Mouse (Mus musculus): ENCODE data around the gene Dip2c.

Gene Dip2c

DNA sequence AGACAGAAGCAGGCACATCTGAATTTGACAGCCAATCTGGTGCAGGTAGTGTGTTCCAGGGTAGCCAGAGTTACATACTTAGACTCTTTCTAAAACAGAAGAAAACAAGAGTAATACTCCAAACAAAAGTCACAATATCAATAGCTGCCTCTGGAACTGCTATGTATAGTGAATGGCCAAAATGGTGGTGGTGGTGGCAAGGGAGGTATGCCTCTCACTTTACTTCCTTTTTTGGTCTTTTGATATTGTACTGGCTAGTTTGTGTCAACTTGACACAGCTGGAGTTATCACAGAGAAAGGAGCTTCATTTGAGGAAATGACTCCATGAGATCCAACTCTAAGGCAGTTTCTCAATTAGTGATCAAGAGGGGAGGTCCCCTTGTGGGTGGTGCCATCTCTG lies 148.1 kb downstream of the Dip2c start:
- DNase-seq (ENCODE audit: low read depth): no peak

DNA sequence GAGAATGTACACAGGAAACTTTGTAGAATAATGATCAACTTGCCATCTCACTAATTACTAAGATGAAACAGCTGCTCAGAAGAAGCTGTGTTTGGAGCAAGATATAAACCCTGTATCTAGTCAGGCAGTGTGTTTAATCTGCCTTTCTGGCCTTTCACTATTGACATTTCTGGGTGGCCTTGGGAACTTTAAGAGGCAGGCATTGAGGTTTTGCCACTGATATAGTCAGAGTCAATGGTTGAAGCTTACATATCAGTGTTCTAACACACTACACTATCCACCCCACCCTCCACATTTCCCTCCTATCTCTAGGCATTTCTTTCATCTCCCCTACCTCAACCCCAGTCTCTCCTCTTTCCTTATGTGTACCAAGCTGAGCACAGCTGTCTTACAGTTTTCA lies 149.9 kb downstream of the Dip2c start:
- DNase-seq (ENCODE audit: low read depth): no peak

DNA sequence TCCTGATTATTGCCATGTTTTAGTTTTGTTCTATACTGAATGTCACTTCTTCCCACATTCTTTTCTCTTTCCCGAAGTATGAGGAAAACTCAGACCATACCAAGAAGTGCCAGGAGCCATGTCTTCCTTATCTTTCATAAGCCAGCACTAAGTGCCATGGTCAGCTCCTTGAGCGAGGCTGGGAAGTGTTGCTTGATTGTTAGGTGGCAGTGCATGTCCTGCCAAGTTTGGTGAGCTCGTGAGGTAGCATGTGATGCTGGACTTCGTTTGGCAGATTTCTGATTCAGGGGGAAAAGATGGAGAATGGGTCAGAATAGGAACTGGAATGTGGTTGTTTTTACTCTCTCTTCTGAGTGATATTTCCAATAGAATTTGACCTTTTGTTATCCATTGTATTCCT lies 150.5 kb downstream of the Dip2c start:
- no peak for DNase-seq (ENCODE audit: low read depth)

DNA sequence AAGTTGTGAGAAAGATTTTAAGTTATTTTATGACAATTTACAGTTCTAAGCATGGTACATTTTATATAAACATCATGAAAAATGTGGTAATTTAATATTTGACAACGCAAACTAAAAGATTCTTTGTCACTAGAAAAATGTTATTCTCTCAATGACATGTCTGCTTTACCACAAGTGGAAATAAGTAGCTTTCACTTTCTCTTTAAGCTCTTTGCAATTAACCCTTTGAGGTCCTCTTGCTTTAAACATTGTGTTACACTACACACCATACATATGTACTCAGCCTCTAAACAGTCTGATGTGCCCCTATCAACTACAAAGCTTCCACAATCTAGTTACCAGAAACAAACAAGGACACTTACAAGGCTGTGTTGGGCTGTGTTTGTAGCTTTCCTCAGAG lies 153.6 kb downstream of the Dip2c start:
- no peak for DNase-seq (ENCODE audit: low read depth)

DNA sequence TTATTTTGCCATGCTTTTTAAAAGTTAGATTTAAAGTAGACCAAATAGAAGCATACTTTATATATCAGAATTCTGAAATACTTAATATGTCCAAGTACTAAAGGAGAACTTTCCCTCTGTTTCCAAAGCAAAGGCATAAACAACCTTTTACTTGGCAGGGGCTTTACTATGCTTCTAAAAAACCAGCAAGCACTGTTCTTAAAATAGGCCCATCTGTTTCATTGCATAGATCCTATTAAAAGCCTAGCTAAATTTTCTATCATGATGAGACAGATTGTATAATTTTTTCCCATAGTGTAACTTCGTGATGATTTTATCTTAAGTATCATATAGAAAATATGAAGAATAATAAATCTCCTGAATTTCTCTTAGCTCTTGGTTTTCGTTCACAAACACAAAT lies 154.4 kb downstream of the Dip2c start:
- no peak for DNase-seq (ENCODE audit: low read depth)

DNA sequence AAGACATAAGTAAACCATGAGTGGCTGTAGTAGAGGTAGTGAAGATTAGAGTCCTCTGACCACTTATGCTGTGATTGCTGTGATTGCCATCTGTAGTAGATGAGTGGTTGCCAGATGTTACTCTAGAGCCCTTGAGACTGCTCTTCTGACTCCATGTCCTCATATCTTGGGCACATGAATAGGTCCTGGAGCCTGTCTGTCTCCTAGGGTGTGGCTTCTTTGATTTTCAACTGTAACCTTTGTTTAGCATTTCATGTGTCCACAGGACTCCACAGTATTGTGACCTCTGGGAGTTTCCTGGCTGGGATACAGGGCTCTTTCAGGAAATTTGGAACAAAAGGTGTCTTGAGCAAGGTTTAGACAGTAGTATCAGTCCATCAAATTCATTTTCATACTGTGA lies 155.1 kb downstream of the Dip2c start:
- no peak for DNase-seq (ENCODE audit: low read depth)

DNA sequence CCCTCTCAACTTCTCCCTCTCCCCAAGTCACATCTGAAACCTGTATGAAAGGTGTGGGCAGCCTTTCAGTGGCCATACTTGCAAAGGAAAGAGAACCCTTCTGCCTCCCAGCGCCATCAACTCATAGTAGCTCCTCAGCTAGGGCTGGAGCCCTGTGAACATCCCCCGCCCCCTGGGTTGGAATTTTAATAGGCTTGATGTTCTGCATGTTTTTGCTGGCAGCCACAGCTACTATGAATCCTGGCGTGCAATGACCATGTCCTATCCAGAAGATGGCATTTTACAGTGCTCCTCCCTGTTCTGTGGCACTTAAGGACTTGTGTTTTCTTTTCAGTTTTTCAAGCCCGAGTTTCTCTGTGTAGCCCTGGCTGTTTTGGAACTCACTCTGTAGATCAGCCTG lies 166.7 kb downstream of the Dip2c start:
- no peak for DNase-seq (ENCODE audit: low read depth)

DNA sequence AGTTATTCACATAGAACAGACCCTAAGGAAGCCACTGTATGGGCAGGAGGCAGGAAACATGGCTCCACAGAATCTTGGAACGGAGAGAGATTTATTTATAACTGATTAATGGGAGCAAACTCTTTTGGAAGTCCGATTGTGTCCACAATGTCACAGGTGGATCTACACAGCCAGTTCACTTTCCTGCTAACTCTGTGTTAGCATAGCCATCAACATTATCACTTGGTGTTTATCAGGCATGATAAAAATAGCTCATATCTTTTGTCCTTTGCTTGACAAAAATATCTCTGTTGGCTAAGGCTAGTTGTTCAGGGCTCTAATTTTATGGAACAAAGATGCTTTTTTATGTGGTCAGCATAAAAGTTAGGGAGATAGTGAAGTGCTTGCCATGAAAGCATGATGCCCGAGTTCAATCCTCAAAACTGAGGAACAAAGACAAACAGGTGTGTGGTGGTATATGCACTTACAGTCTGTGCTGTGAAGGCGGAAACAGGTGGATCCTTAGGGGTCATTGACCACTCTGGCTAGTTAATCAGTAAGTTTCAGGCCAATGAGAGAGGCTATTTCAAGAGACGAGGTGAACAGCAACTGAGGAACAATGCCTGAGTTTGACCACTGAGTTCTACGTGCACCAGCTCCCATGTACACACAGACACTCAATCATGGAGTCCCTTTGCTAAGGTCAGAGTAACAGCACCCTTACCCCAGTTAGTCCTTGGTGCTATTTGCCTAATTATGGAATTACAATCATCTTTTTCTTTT lies 169.4 kb downstream of the Dip2c start:
- no peak for DNase-seq (ENCODE audit: low read depth)

DNA sequence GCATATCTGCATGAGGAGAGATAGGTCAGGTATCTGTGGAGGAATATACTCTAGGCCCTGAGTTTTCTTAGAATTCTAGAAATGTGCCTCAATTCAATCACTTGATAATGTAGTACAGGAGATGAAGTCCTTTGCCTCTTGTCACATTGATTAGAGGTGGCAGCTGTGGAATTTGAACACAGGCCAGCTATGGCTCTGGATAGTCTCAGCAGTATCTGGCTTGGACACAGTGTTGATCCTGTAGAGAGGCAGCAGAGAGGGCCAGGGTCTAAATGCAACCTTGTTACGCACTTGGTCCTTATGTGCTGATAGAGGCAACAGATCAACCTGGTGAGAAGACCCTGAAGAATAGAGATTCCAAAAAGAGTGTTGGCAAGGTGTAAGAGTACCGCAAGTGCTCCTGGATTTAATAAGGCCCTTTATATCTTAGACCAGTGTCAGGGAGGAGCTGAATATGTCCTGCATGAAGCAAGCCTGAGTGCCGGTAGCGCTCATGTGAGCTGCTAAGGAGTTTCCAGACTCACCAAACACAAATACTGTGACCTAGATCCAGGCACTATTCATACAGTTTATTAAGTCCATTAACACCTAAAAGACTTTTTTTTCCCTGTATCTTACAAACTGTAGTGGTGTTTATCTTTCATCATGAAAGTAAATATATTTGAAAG lies 170.3 kb downstream of the Dip2c start:
- no peak for DNase-seq (ENCODE audit: low read depth)

DNA sequence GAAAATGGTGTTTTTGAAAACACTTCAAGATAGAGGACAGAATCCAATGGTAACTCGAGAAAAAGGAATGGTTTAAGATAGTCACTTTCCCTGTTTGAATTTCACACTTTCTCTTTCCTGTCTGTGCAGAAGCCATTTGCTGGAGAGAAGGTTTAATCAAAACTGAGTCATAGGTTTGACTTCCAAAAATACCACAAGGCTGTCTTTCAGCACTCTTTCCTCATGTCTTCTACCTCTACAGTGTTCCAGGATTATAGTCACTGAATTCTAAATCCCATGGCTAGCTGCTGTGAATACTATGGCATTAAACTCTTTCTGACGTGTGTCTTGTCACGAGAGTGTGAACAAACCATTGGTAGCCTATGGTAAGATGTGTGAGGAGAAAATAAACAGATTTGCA lies 173.9 kb downstream of the Dip2c start:
- DNase-seq (ENCODE audit: low read depth): no peak

DNA sequence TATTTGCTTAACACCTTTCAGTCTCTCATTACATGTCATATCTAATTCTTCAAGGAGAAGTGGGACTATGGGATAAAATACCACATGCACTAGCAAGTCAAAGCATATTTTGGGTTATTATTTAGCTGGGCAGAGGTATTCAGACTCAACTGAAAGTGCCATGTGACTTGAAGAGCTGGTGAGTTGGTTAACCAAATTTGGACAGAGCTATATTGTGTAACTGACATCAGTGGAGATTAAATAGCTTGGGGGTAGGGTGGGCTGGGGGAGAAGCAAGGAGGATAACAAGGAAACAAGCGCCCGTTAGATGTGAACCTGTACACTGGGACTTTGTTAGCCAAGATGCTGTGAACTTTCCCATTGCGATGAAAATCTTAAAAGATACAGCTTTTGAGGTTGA lies 175.6 kb downstream of the Dip2c start:
- DNase-seq (ENCODE audit: low read depth): no peak

DNA sequence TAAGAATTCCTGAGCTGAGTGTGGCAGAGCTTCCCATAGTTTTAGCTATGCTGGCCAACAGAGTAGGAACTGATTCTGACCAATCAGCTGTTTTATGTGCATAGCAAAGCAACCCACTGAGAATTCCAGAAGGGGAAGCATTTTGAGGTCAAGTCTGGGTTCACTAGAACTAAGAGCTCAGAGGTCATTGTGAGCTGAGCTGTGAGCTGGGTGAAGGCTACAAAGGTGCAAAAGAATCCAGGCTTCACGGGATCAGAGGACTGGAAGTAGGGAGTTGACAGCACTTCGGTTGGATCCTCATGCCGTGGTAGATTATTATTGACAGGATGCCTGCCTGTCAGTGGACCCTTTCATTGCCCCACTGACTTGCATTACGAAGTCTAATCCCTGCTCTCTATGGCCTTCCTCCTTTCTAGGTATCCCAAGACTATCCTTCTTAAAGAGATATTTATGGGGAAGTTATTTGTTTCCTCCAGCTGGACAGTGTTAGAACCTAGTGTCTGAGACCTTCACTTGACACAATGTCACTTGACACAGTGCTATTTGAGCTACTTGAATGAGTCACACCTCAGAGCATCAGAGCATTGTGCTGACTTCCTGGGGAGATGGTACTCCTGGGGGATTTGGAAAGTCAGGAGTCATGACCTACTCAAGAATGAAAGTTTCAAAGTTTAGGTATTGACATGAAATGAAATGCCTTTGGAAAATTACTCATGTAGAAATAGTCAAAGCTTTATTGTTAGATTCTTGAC lies 178.3 kb downstream of the Dip2c start:
- no peak for DNase-seq (ENCODE audit: low read depth)

DNA sequence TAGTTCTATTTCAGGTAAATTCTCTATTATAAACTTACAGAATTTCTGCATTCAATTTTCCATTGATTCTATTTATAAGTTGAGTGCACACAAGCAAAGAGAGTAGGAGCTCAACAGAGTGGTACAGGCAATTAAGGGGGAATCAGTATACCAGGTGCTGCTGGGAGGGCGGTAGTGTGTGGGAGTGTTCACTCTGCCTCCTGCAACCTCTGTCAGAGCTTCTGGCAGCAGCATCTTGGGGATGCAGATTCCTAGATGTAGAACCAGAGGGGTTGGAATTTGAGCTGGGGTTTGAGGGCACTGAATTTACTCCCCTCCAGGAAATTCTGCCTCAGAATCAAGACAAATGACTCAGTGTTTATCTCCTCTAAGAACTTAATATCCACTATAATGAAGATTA lies 179.7 kb downstream of the Dip2c start:
- no peak for DNase-seq (ENCODE audit: low read depth)

DNA sequence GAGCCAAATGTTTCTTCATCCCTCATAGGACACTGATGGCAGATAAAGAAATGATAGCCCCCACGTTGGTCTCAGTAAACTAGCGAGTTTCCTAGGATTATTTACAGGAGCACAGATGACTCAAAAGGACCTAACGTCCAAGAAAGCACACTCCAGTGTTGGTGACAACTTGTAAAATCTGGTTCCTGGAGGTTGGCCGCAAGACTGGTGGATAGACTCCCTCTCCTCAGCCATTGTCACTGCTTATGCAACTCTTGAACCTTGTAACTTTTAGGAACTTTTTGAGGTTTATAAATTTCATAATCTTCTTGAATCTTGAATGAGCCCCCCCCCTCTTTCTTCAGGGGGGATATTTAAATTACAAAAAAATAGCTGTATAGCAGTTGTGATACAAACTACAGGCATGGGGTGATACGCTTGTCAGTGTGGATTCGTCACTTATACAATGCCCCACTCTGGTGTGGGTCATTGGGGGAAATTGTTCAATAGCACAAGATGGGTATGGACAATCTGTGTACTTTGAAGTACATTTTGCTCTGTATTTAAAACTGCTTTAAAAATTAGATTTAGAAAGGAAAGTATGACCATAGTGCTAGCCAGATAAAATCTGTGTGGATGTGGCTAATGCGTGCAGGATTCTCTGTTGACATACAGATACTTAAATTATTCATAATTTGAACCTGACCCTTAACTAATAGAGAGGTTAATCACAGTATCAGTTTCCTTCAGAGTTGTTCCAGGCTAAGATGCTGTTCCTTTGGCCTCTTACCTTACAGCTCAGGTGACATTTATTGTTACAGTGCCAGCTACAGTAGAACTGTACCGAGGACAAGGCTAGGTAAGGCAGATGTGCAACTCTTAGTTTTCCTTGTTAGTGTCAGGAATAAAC lies 181.3 kb downstream of the Dip2c start:
- no peak for DNase-seq (ENCODE audit: low read depth)

DNA sequence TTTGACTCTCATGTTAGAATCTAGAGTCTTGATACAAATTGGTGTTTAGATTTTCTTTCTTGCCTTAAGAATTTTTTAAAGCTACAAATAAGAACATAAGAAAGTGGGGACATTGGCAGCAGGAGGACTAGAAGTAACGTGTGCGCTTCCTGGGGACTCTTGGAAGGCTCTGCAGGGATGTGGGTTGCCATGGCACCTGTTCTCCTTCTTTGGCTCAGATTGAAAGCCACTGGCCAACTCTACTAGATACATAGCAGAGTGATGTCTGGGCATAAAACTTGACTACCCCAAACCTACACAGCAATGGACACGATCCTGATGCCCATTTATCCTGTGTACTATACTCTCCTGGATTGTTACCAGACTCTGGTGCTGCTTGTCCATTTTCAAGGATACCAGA lies 188.1 kb downstream of the Dip2c start:
- no peak for DNase-seq (ENCODE audit: low read depth)

DNA sequence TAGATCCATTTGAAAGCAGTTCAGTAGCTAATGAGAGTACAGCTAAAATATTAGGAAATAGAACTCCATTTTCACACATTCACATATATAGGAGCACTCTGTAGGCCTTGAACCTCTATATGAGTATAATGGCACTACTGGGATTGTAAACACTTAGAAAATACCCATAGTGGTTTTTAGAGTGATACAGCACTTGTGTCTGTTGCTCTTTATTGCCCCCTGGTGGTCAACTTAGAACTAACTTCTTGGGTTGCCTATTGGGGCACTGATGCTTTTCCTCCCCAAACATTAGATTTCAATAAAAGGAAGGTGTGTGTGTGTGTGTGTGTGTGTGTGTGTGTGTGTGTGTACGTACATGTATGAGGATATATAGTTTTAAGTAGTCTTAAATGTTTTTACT lies 190.9 kb downstream of the Dip2c start:
- peak; percentile 58 for DNase-seq (ENCODE audit: low read depth)

DNA sequence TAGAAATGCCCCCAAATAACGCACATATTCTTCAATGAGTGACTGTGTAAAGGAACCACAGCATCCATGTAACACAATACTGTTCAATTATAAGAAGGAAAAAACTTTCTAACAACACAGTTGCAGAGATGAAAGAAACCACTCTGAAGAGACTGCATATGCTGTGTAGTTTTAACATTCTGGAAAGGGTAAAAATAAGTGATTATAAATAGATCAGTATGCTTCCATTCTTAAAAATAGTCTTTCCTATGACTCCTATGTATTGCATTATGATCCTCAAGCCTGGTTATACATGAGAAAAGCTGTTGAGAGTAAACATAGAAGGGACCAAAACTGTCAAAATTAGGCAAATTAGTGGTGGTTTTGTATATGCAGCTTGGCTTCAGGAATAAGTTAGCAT lies 197.1 kb downstream of the Dip2c start:
- no peak for DNase-seq (ENCODE audit: low read depth)

DNA sequence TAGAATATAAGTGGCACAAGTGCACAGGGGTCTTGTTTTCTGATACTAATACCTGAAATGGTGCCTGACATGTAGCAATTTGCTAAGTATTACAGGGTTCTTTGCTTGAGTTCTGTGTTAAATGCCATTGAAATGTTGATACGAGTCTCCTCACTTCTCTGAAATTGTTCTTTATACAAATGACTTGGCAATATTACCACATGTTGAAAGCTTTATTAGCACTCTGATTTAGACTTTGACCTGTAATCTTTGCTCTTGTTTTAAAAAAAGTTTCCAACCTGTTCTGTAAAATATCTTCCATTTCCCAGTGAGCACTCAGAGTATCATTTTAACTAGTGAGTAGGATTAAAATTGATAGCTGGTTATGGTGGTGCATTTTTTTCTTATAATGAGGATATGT lies 205.4 kb downstream of the Dip2c start:
- no peak for DNase-seq (ENCODE audit: low read depth)

DNA sequence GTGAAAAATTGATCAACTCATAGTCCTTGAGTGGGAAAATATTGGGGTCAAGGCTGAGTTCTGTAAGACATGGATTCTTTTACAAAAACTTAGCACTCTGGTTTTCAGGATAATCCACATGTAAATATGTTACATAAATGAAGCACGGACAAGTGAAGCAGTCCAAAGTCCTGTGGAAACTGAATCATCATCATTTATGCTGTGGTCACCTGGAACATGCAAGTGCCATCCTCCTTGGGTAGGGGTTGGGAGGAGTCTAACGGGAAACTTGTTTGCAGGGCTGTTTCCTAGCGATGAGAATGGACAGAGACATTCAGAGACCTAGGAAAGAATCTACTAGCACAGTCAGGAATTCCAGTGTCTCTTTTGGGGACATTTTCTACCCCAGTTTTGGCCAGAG lies 213.4 kb downstream of the Dip2c start:
- no peak for DNase-seq (ENCODE audit: low read depth)

DNA sequence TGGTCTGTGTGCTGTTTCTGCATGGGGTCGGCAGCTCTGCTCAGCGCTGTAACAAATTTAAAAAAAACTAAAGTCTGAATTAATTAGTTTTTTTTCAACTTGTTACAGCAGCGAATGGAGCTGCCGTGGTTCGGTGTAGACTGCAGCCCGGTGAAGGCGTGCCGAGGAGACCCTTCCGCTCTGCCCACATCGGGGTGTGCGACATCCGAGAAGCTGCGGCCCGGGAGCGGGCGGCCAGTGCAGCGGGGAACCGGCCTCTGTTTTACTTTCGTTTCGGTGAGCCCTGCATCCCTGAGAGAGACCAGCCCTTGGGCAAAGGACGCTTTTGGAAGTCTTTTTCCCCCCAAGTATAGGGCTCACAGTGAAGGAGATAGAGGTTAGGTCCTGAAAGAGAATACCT lies 218.4 kb downstream of the Dip2c start:
- no peak for DNase-seq (ENCODE audit: low read depth)

DNA sequence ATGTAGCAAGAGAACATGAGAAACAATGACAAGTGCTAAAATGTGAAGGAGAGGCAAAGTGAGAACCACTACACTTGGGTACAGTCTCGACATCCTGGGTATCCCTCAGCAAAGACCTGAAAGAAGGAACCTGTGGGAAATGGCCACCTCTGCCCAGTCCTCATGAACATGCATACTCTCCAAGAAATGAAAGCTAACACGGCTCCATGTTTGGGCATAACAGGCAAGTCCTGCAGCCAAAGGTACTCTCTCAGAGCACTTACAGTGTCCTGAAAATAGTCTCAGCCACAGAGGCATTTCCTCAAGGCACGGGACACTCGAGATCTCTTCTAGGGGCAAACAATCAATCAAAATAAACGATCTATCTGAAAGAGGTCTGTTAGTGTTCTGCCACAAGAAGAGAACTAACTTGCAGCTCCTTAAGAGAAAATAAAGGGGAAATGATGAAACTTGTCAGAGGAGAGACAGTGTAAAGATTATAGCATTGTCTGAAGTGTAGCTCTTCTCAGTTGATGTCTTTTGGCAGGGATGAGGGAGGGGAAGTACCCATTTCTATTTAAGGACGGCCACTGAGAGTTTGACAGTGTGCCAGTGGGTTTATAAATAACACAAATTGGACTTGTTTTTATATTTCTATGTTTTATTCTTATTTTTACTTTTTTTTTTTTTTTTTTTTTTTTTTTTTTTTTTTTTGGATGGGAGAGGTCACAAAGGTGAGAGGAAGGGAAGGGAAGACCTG lies 228.0 kb downstream of the Dip2c start:
- no peak for DNase-seq (ENCODE audit: low read depth)

DNA sequence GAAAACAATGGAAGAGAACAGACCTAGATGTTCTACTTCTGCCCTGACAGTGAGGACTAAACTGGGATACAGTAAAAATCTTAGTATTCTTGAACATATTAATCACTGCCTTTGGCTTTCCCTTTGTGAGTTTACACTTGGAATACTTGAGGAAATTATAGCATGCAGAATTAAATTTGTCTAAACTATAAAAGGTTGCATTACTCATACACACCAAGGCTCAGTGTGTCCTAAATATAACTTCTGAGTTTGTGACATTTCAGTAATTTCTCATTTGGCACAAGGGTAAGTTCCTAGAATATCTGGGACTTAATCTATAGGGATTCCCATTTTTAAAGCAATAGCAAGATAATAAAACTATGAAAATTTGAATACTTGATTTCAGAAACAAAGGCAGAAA lies 262.2 kb downstream of the Dip2c start:
- no peak for DNase-seq (ENCODE audit: low read depth)

Data from c-Kit-positive CD71-negative TER-119-negative erythroid progenitor cells, embryonic 14.5 days (primary cell).